Mouse (Mus musculus): ENCODE results near the gene Fads3.
A peak's percentile ranks its signal among the peaks of the same experiment; 100 is the strongest.

Gene Fads3

DNA sequence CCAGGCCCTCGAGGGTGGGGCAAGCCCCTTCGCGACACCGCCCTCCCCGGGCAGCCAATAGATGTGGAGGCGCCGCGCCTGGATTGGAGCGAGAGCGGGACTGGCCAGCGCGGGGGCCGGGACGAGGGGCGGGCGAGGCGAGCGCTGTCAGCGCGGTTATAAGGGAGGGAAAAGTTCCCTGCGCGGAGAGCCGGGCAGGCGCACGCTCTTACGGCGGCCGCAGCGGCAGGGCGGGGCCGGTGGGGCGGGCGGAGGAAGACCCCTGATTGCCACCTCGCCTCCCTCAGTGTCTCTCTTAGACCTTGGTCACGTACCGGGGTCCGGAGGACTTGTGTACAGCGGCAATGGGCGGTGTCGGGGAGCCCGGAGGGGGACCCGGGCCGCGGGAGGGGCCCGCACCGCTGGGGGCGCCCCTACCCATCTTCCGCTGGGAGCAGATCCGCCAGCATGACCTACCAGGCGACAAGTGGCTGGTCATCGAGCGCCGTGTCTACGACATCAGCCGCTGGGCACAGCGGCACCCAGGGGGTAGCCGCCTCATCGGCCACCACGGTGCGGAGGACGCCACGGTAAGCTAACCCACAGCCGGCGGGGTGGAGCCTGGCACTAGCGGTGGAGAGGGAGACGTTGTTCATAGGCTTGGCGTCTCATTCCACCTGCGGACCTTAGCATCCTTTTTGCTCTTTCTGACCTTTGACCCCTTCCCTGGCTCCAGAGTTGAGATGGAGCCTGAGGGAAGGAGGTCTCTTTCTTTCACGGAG lies at the start of gene Fads3:
Gene Fads3, plus strand, starts transcription at position 182 of the 761 bp plus-strand sequence.
- DNase-seq (ENCODE audit: low spot score), result peak; percentile 64

DNA sequence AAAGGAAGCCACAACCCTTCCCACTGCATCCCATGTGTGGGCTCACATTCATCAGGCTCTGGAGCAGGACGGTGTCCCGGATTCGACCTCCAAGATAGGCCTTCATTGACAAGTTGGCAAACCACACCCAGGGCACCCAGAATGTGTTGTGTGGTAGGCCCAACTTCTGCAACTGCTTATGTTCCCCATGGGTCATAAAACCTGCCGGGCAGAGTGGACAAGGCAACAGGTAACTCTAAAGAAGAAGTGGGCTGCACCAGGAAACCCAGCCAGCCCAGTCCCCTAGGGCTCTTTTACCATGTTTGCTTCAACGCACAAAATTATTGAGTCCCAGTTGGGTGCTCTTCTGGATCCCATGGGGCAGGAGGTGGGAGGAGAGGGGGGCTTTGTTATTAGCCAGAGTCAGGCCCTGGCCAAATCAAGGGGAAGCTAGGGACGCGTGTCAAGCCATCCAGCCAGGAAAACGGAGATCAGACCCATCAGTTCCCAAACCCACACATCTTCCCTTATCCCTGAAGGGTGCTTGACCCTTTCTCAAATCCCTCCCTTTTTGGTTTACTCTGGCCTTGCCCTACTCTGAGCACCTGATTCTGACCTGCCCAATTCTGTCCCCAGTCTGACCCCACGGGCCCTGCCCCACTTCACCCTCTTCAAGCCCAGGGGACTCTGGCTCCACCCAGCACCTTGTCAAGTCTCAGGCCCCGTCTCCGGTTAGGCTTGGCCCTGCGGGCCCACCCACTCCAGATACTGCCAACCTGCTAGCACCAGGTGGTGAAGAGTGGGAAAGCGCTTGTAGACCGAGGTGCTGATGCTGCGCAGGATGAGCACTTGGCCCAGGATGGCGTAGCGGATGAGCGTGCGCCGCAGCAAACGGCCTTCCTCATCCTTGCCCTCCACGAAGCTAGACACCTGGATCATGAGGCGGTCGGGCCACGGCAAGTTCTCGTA lies 49.1 kb upstream of the Fads3 start:
- DNase-seq (ENCODE audit: low spot score), result peak; percentile 23

DNA sequence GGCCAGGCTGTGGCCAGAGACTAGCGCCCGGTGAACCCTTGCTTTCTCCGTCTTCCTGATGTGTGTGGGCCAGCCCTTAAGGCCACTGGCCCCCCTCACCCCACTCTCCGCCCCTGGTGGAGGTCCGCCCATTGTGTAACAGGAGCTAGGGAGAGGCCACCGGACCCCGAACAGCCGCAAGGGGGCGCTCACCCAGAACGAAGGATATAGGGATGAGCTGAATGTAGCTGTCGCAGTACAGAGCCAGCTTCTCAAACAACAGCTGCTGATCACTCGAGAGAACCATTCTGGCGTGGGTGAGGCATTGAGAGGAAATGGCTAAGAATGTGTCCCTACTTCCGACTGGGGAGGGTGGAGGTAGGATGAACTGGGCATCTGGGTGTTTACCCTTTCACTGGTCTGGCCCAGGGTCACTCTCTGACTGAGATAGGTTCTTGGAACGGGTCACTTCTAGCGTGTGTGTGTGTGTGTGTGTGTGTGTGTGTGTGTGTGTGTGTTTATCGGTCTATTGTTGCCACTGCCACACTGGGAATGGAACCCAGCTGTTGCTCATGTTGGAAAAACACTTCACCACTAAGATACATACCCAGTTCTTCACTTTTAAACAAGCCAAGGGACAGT lies 48.2 kb upstream of the Fads3 start:
- DNase-seq (ENCODE audit: low spot score), result peak; percentile 92

DNA sequence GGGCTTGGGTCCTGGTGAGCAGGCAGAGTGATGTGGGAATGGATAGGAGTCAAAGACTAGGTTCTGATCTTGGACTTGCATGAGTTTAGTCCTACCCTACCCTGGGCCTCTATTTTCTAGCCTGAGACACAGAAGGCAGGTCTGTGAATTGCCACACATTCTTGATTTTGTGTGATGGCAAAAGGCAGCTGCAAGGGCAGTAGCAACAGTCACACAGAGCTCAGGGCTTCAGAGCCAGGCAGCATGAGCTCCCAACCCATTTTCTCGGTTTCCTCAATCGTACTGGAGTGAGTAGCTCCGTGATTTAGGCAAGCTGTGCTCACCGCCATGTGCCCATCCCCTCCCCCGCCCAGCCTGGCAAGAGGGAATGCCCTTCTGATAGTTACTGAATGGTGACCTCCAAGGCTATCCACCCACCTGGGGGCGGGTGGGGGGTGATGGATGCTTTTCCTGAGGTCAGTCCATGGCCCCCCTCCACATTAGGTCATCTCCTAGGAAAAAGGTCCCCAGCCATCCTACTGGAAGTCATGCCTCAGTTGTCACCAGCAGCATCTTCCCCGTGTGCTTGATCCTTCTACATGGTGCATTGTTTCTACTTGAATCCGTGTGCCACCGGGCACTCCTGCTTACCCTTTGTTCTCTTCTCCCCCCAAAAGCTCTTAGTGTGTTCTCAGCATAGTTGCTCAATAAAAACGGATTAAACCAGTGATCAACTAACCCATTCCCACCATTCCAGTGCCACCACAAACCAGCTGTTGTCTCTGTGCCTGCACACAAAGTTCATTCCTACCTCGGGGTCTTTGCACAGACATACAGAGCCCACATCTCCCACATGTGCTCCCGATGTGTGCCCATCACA lies 43.9 kb upstream of the Fads3 start:
- DNase-seq (ENCODE audit: low spot score), result no peak

DNA sequence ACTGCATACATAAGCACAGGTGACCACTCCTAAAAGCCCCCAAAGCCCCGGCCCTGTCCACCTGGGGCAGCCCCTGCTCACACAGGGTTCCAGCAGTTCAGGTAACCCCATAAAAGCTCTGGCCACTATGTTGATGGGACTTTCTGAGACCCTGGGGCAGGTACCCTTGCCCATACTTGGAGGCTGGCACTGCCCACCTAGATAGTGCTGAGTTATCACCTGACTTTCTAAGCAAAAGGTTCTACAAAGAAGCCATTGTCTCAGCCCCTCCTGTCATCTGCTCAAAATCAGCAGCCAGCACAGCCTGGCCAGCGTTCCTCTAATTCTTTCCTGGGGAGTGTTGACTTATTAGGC lies 43.3 kb upstream of the Fads3 start:
- no peak for DNase-seq (ENCODE audit: low spot score)

DNA sequence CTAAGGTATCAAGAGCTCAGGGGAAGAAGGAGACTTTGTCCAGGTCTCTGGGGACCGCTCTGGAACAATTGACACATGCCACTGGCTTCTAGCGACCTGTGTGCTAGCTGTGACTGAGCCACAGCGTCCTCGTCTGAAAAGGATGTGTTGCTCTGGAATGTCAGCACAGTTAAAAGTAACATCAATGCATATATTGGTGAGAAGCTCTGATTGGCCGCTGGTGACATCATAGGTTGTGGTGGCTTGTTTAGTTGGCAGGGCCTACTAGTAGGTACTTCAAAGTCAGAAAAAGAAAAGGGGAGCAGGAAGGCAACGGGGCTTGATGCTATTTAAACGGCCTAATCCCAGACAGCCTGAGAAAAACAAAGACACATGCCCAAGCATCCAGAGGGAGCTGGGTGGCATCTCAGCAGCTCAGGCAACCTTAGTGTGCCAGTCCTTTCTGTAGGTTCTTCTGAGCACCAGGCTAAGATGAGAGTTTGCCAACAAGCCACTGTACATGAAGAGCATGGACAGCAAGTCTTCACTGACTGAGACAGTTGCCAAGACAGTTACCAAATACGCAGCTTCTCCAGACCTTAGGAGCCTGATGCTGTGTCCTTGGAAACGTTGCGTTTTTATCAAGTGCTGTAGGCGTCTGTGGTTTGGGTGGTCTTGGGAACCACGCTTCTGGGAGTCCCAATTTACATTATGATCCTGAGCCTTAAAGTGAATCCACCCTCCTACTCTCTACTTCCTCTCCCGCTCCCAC lies 42.5 kb upstream of the Fads3 start:
- DNase-seq (ENCODE audit: low spot score), result no peak

DNA sequence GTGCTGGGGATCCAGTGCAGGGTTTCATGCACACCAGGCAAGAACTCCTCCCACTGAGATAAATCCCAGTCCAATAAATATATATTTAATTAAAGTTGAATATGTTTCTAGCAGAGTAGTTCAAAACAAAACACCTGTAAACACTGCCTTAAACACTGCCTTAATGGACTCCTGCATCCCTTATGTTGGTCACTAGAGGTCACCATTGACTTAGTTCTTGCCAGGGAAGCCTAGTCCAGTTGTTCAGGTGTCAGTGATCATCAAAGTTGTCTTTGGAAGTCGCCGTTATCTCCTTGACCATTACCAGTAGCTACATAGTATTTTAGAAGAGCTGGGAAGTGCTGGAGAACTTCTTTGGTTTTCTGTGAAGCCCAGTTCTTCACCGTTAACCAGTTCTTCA lies 41.0 kb upstream of the Fads3 start:
- DNase-seq (ENCODE audit: low spot score), result no peak

DNA sequence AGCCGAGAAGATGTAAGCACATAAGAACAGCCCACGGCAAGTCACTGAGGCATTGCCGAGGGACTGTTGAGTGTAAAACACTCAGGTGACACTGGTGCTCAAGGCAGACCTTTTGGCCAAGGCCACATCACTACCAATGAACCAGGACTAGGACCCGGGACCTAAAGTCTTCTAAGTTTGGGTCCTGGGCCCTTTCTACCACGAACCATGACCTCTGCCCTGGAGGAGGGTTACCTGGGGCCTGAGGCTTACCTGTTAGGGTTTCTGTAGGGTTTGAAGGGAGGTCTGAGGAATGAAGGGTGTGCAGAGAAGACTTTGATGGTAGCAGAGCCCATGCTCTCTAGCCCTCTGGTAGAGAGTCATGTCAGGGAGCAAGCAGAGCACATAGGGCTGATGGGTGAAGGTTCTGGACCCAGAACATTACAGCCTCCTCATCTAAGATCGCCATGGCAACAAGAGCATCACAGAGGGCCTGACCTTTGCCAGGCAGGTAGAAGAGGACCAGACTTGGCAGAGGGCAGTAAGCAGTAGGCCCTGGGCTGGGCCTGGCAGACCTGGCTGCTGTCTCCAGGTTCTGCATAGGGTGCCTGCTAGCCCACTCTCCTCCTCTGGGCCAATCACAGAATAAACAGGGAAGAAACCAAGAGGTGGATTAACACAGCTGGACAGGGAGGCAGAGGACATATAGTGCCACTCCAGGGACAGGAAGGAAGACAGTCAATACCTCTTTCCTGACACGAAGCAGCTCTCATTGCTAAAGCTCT lies 40.0 kb upstream of the Fads3 start, which contains the start of the genes Best1 and Rab3il1:
Gene Best1, minus strand, starts transcription at position 428 of the 764 bp plus-strand sequence.
Gene Rab3il1, plus strand, starts transcription at position 464 of the 764 bp plus-strand sequence.
- DNase-seq (ENCODE audit: low spot score), result no peak

DNA sequence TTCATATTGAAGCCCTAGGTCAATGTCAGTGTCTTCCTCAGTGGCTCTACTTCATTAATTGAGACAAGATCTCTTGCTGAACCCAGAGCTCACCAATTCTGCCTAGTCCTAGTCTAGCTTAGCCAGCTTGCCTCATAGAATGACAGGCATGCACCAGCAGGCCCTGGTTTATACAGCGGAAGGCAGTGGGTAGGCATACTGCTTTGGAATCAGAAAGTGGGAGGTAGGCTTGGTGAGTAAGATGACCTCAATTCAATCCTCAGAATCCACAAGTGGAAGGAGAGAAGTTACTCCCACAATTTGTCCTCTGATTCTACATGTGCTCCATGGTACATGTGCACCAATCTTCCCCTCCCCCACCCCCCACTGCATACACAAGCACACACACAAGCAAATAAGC lies 37.7 kb upstream of the Fads3 start:
- no peak for DNase-seq (ENCODE audit: low spot score)

DNA sequence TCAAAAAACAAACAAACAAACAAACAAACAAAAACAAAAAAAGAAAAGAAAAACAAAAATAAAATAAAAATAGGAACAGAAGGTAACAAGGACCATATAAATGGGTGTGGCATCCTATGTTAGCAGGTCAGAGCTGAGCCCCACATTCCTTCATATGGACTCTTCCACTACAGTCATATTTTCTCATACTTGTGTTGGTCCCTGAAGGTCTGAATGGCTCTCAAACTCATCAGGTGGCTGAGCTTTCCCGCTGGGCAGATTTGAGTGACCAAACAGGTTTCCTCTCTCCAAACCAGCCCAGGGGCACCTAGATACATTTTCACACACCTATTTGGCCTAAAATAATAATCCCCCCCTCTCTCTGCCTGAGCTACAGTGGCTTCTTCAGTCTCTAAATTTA lies 30.0 kb upstream of the Fads3 start:
- DNase-seq (ENCODE audit: low spot score), result no peak

DNA sequence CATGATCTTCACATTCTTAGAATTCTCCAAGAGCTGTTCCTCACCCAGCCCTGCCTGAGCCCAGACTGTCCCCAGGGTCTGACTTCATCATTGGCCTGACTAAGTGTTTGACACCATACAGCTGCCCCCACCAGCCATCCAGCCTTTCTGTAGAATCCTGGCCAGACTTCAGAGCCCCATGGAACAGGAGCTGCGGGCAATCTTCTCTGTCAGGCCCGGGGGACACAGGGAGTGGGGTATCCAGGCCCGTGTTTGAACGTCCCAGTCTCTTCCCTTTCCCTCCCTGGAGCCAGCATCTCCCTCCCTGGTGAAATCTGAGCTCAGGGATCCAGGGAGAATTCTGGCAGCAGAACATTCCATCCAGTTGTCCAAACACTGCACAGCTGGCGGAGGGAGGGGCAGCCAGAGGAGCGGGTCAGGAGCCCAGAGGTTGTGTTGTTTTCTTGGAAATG lies 28.5 kb upstream of the Fads3 start:
- DNase-seq (ENCODE audit: low spot score), result peak; percentile 3

DNA sequence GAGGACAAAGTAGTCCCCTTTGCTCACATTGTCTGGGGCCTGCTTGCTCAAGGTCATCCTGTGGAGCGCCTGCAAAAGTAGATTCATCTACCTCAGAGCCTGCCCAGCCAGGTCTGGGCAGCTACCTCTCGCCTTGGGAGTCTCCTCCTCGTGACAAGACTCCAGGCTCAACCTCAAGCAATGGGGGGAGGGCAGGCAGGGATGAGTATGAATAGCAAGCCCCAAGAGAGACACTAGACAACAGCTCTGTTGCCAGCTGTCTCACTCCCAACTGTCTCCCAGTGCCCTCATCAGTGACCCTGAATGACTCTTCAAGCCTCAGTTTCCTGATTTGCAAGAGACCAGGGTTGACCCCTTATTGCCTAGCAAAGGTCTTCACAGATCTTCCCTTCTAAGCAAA lies 28.0 kb upstream of the Fads3 start:
- DNase-seq (ENCODE audit: low spot score), result no peak

DNA sequence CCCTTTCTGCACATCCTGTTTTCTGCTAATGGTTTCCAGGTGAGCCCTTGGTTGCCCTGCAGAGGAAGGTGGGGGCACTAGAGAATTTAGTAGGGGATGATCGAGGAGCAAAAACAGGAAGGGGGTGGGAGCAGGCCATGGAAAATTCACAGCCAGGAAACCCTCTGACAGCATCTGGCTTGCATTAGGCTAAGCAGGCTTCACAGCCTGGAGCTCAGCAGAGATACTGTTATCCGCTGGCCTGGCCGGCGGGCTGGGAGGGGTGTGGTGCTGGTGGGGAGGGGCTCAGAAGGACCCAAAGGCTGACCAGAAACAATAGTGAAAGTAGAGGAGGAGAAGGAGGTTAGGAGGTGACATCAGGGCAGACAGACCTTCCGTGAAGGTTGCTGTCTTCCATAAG lies 27.5 kb upstream of the Fads3 start:
- no peak for DNase-seq (ENCODE audit: low spot score)

DNA sequence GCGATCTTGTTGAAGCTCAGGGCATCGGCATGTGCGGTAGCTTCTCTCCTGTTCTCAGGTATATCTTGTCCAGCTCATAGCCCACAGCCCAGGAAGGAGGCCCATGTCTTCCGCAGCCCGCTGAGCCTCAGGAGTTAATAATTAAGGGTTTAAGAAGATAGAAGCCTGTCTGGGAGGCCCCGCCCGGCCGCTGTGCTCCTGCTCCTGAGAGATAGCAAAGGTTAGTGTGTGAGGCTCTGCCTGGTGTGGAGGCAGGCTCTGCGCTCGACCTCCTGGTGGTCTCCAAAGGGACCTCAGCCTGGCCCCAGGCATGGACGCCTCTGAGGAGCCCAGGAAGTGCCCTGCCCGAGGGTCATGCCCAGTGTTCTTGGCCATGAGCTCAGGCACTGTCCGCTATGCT lies 26.5 kb upstream of the Fads3 start:
- DNase-seq (ENCODE audit: low spot score), result no peak

DNA sequence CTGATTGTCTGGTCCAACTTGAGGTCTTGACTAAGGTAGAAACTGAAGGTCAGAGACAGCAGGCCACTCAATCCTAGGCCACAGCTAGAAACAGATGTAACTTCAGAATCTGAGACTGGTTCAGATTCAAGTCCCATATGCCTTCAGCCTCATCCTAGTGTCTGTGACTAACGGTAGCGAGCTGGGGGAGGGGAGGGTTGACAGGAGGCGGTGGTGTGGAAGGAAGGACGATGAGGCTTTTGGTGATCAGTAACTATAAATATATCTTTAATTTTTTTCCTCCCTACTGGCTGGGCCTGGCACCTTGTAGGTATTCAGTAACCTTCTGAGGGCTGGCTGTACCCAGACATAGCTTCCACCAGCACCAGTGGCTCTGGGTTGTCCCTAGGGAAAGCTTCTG lies 25.9 kb upstream of the Fads3 start:
- DNase-seq (ENCODE audit: low spot score), result no peak

DNA sequence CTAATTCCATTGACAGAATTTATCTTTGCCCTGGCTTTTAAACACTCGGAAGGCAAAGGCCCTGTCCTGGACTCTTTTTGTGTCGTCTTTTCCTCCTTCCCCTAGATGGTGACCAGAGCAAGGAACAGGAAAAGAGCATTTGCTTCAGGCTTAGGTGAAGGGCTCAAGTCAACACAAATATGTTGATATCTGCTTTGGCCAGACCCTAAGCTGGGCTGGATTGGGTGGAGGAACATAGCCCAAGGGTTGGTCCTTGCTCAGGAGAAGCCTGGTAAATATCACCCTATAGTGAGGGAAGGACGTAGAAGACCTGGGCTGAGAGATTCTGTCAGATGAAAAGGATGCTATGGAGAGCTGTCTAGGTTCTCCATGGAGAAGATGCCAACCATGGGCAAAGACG lies 25.2 kb upstream of the Fads3 start:
- no peak for DNase-seq (ENCODE audit: low spot score)

DNA sequence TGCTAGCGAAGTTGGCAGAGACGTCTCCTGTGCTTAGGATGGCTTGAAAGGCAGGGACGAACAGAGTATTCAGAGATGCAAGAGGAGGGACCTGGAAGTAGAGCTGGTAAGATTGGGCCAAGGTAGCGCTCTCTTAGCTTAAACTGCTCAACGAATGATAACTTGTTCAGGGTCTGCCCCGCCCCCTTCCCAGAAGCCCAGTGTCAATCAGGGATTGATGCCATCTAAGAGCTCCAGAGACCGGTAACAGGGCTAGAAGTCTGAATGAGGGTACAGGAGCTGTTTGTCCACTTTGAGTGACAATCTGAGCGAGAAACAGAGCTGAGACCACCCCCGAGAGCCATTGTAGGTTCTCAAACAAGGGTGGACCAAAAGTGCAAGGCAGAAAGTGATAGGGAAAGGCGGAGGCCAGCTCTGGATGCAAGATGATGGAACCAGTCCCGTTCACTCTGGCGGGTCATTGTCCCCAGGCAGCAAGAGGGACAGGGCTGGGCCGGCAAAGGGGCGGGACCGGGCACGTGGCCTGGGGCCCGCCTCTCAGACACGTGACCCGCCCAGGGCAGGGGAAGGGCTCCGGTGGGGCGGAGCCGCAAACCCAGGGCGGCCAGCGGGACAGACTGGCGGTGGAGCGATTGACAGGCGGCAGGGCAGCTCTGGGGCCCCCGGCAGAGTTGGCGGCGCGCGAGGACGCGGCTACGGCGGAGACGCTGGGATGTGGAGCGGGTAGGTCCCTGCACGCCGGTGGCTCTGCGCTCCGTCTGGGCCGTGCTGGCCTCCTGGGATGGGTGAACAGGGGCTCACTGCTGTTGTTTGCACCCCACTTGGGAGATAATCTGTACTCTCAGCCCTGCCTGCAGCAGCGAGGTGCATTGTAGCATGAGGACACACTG lies 23.5 kb upstream of the Fads3 start:
- DNase-seq (ENCODE audit: low spot score), result peak; percentile 88

DNA sequence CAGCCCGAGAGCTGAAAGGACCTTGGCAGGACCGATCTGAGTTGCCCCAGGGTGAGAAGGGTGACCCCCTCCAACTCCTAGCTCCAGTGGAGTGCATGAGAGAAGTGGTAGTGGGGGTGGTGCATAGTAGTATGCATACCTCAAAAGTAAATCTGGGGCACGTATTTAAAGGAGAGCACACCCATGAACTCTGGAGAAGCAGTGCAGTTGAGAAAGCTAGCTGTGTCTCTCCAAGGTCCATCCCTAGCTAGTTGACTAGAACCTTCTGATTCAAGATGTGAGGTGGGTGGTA lies 22.9 kb upstream of the Fads3 start:
- DNase-seq (ENCODE audit: low spot score), result no peak

DNA sequence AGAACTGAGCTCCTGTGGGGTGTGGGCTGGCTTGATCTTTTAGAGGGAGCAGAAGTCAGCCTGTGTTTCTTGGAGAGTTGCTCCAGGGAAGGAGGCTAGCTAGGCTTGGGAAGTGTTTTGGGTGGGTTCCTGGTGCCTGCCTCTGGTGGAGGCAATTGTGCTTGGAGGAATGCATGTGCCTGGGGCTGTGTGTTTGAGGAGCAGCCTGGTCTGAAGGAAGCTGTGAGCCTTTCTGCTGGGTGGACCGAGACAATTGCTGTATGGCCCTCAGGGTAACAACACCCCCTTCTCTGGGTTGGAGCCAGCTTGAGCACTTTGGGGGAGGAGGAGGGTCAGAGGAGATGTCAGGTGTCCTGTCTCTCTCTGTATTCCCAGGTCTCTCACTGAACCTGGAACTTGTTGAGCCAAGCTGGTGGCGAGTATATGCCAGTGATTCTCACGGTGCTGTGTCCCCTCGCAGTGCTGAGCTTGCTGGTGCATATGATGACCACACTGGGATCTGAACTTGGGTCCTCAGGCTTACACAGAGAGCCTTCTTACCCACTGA lies 22.1 kb upstream of the Fads3 start:
- DNase-seq (ENCODE audit: low spot score), result no peak
